Mouse (Mus musculus): ENCODE measurements around the gene Ldlrad3.

Ldlrad3 gene

GRCm38 (mm10) chr2:102116521-102117401 lies 69.4 kb downstream of the Ldlrad3 start:
- DNase-seq (ENCODE audit: low spot score), result no peak

DNA sequence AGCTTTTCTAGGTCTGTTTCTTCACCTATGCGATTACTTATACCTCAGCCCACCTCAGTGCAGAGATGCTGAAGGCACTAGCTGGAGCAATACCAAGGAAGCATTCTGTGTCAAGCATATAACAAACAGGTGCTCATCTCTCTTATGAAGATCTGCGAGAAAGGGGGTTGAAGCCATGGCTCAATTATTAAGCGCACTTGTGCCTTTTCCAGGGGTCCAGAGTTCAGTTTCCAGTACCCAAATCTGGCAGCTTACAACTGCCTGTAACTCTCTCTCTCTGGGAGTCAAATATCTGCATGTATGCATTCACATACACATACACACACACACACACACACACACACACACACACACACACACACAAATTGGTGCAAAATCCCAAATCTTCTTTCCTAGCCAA lies 72.4 kb downstream of the Ldlrad3 start:
- DNase-seq (ENCODE audit: low spot score), result no peak

DNA sequence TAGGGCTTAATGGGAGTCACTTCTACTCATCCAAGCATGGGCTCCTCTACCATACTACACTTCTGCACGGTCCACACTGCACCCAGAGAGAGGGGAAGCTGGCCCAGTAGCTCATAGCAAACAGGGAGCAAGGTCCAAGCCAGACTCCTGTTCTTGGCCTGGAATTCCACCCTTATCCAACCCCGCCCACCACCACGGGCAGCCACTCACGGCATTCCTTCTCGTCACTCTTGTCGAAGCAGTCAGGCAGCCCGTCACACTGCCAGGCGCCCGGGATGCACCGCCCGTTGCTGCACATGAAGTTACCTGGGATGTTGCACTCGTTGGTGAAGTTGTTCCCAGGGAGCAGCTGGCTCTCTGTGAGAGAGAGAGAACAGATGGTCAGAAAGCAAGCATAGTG lies 72.9 kb downstream of the Ldlrad3 start:
- no peak for DNase-seq (ENCODE audit: low spot score)

DNA sequence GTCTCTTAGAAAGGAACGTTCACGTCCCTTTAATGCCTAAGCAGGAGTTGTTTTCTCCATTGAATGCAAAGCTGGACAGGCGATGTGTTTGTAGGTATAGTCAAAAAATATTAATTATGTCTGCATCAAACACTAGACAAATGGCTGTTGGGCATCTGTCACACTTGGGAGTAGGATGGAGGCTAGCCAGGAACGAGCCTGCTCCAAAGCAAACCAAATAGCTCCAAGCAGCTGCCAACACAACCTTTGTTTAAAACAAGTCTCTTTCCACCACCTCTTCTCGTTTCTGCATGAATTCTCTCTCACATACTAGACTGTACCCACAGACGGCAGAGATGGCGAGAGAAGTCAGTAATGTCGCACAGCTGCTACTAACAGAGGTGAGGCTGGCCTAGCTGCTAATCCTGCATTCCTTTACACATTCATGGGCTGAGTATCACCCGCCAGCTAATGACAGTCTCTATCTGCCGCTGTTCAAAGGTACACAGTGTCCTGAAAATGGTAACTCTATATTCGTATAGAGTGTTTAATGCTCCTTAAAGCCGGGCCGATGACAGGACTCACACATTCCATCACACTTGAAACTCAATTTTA lies 74.2 kb downstream of the Ldlrad3 start:
- no peak for DNase-seq (ENCODE audit: low spot score)

- DNase-seq (ENCODE audit: low spot score), result no peak
These were observed 75.9 kb downstream of the Ldlrad3 start for GRCm38 (mm10) chr2:102110306-102110705.

- DNase-seq (ENCODE audit: low spot score), result no peak
These were observed 78.9 kb downstream of the Ldlrad3 start for GRCm38 (mm10) chr2:102107280-102107679.

- DNase-seq (ENCODE audit: low spot score), result no peak
These were observed 79.5 kb downstream of the Ldlrad3 start for GRCm38 (mm10) chr2:102106728-102107127.

- DNase-seq (ENCODE audit: low spot score), result no peak
These were observed 80.7 kb downstream of the Ldlrad3 start for GRCm38 (mm10) chr2:102105454-102105853.

- DNase-seq (ENCODE audit: low spot score), result no peak
These were observed 82.2 kb downstream of the Ldlrad3 start for GRCm38 (mm10) chr2:102103955-102104354.

- no peak for DNase-seq (ENCODE audit: low spot score)
These were observed 85.7 kb downstream of the Ldlrad3 start for GRCm38 (mm10) chr2:102100490-102100889.

GRCm38 (mm10) chr2:102099702-102100450 lies 86.3 kb downstream of the Ldlrad3 start:
- DNase-seq (ENCODE audit: low spot score), result no peak

DNA sequence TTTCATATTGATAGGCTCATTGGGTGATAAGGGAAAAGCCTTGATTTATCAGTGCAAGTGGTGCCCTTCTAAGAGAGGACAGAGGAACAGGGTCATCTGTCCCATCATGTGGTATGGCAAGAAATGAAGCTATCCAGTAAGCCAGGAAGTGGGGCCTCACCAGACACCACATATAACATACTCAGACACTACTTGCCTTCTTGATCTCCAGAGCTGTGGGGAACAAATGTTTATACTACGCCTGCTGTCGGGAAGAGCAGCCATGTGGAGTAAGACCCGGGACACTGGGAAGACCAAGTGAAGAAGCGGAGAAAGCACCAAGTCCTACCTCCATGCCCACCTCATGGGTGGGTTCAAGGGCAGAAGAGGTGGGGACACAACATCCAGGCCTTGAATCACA lies 86.9 kb downstream of the Ldlrad3 start:
- DNase-seq (ENCODE audit: low spot score), result no peak

DNA sequence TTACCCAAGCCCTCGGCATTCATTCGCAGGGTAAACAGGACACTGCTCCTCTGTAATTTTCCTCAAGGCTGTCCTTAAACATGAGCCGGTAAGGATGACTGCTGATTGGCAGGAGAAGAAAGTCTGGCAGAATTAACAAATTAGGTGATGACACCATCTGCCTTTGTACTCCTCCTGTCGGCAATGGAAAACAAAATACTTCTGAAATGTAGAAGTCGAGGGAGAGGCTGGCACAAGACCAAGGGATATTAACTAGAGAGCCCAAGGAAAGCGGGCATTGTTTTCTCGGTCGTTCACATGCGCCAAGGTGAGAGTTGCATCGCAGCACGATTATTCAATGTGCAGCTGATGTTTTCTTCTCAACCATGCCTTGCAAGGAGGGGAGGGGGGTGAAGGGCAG lies 91.4 kb downstream of the Ldlrad3 start:
- no peak for DNase-seq (ENCODE audit: low spot score)

- DNase-seq (ENCODE audit: low spot score), result no peak
These were observed 91.9 kb downstream of the Ldlrad3 start for GRCm38 (mm10) chr2:102094281-102094680.

- no peak for DNase-seq (ENCODE audit: low spot score)
These were observed 93.6 kb downstream of the Ldlrad3 start for GRCm38 (mm10) chr2:102092579-102092978.

- peak; percentile 9 for DNase-seq (ENCODE audit: low spot score)
These were observed 94.5 kb downstream of the Ldlrad3 start for GRCm38 (mm10) chr2:102091516-102092350.

DNA sequence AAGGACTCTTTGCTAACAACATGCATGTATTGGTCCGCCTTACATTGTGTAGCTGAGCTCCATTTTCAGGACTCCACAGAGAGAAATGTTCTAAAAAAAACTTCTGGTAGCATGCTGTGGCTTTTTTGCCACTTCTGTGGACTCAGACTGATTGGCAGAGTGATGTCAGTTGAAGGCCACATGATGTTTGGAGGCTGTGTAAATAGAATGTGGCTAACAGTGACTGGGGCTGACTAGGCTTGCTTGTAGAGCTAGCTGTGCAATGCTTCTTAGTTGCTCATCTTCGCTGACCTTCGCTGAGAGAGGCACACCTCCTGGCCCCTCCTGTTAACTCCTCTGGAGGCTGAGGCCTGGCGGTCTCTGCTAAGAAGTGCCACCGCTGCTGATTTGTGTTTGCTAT lies 98.4 kb downstream of the Ldlrad3 start:
- DNase-seq (ENCODE audit: low spot score), result no peak

- DNase-seq (ENCODE audit: low spot score), result no peak
These were observed 99.6 kb downstream of the Ldlrad3 start for GRCm38 (mm10) chr2:102086583-102086982.

DNA sequence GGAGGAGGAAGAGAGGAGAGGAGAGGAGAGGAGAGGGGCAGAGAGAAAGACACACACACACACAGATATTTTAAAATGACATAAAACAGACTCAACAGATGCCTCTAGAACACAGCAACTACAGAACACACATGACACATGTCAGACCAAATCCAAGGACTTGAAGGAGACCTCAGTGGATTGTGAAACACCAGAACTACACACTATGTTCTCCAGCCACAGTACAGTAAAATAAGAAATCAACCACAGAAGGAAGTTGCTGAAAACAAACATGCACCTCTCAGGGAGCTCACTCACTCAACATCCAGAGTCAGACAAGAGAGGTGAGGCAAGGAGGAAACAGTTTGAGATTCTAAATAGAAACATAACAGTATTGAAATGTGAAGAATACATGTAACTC lies 103.4 kb downstream of the Ldlrad3 start:
- DNase-seq (ENCODE audit: low spot score), result no peak

DNA sequence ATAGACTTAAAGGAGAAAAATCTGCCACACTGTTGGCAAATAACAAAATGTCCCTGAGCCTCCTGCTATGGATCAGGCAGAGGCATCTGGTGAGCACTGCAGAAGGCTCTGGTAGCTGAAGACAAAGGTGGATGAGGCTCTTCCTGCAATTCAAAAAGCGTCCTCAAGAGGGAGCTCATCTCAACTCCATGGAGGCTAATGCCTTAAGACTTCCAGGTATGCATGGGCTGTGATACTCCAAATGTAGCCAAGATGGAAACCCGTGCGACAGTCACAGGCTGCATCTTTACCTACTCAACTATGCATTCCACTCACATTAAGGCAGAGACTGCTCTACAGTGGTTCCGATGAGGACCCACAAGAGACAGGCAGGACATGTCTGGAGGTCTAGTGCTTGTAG lies 108.6 kb downstream of the Ldlrad3 start:
- DNase-seq (ENCODE audit: low spot score), result peak; percentile 32

GRCm38 (mm10) chr2:102076237-102076636 lies 109.9 kb downstream of the Ldlrad3 start:
- no peak for DNase-seq (ENCODE audit: low spot score)
